ENCODE assay signal across 22 mouse cellular contexts in genomic region chr5:103816718-103817117, GRCm38 (mm10).
"Had no signal": no experiment of that assay in that cellular context is flagged by ENCODE, and none has a peak within 500 bp of the region (broad histone marks: within the 10 kb centered on the region; RNA-seq: fewer than 3 reads in every experiment).

No protein-coding gene starts in this region.

- H3K27me3 ChIP-seq: lung, embryonic 15.5 days; megakaryocyte, embryonic 14.5 days; midbrain, embryonic 12.5 days; neural tube, embryonic 13.5 days; neural tube, embryonic 15.5 days had no signal

- ATAC-seq: liver, postnatal 0 days; lung, postnatal 0 days; midbrain, embryonic 16.5 days had no signal

- H3K4me3 ChIP-seq: lung, embryonic 15.5 days; megakaryocyte, embryonic 14.5 days; midbrain, embryonic 12.5 days; myocyte; neural tube, embryonic 13.5 days; neural tube, embryonic 15.5 days had no signal

- H3K27ac ChIP-seq: lung, embryonic 15.5 days; macrophage; midbrain, embryonic 12.5 days; neural tube, embryonic 13.5 days; neural tube, embryonic 15.5 days had no signal

- DNase-seq: liver, postnatal 0 days; lung, adult 2 months; lung, postnatal 14 days; lung, postnatal 36 days; midbrain, embryonic 14.5 days; retina, postnatal 1 day; right cerebral cortex, adult 18-20 months; right cerebral cortex, postnatal 25 days; right cerebral cortex, postnatal 4 days; spleen, adult 18-20 months; thymus, adult 18-20 months; thymus, postnatal 14 days; thymus, postnatal 36 days had no signal
